Mouse (Mus musculus): ENCODE results near the gene Mmp15. TPM values are rescaled to one million over a fixed set of nuclear protein-coding genes. Genes with fewer than 3 reads are reported as not detected.

Mmp15 gene
- polyA plus RNA-seq, 1 experiment from 2014 or later = 21.4 TPM

DNA sequence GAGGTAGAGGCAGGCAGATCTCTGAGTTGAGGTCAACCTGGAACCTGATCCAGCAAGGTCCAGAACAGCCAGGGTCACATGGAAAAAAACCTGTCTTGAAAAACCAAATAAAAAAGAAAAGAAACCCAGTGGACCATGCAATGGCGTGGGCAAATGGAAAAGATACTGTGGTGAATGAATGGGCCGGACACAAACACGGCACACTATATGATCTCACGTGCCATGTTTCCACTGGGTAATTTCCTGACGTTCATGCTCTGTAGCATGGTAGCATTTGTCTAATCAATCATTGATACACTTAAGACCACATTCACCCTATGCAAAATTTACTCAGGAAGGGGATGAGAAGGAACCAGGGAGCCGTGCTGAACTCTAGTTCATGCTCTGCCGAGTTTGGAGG lies 39.0 kb downstream of the Mmp15 start:
- H3K9me3 ChIP-seq (ENCODE audit: control insufficient read depth, low read length) = no peaks in the 10 kb centered on the region
- no peak overlapping the region for H3K9ac ChIP-seq (ENCODE audit: low read length)
- DNase-seq (ENCODE audit: low spot score) (no peak), ATAC-seq (replicated peaks; ENCODE audit: low FRiP score, low TSS enrichment, low read depth) (no peak)
- H3K27ac ChIP-seq (ENCODE audit: low read depth) = no peak overlapping the region
- WGBS = 83% methylated on average over 7 of the region's 7 CpGs
- H3K36me3 ChIP-seq (ENCODE audit: control insufficient read depth, insufficient read depth, low read length) = no peaks in the 10 kb centered on the region
- H3K4me2 ChIP-seq (ENCODE audit: low read length) = no peak overlapping the region
- no peak overlapping the region for H3K4me3 ChIP-seq (ENCODE audit: low read depth, low read length)
- peaks cover 3% of the 10 kb centered on the region; the same call in 1 of the 2 replicates for H3K4me1 ChIP-seq (replicated peaks; ENCODE audit: control insufficient read depth, insufficient read depth, low read length)
- no peaks in the 10 kb centered on the region for H3K27me3 ChIP-seq (replicated peaks; ENCODE audit: control insufficient read depth, insufficient read depth, low read length)

DNA sequence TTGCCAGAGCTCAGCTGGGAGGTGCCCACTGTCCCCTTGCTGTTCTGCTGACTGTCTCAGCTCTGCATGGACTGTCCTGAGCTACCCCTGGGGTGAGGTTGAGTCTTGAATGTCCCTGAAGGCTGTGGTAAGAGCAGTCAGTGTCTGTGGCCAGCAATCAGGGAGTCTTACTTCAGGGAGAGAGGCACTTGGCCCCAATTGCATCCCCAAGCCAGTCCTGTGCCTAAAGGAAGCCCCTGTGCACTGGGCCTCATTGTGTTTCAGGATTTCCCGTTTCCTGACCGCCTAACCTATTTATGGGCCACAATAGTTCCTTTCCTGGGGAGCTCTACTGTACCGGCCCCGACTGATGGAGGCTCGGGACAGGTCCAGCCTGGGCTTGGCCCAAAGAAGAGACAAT lies 40.5 kb downstream of the Mmp15 start:
- no peak for ATAC-seq (replicated peaks; ENCODE audit: low FRiP score, low TSS enrichment, low read depth)
- Histone ChIP-seq H3K4me3 (ENCODE audit: low read depth, low read length) (no peak overlapping the region), H3K9ac (ENCODE audit: low read length) (no peak overlapping the region), H3K27me3 (replicated peaks; ENCODE audit: control insufficient read depth, insufficient read depth, low read length) (no peaks in the 10 kb centered on the region), H3K4me1 (replicated peaks; ENCODE audit: control insufficient read depth, insufficient read depth, low read length) (peaks cover 6% of the 10 kb centered on the region; the same call in 1 of the 2 replicates), H3K27ac (ENCODE audit: low read depth) (0 out of 2 replicates have a peak overlapping the region, but pooled peaks have one; percentile 33), H3K4me2 (ENCODE audit: low read length) (no peak overlapping the region), H3K9me3 (ENCODE audit: control insufficient read depth, low read length) (no peaks in the 10 kb centered on the region), H3K36me3 (ENCODE audit: control insufficient read depth, insufficient read depth, low read length) (no peaks in the 10 kb centered on the region)
- 68% methylated on average over 5 of the region's 5 CpGs for WGBS
- DNase-seq (ENCODE audit: low spot score) = no peak

DNA sequence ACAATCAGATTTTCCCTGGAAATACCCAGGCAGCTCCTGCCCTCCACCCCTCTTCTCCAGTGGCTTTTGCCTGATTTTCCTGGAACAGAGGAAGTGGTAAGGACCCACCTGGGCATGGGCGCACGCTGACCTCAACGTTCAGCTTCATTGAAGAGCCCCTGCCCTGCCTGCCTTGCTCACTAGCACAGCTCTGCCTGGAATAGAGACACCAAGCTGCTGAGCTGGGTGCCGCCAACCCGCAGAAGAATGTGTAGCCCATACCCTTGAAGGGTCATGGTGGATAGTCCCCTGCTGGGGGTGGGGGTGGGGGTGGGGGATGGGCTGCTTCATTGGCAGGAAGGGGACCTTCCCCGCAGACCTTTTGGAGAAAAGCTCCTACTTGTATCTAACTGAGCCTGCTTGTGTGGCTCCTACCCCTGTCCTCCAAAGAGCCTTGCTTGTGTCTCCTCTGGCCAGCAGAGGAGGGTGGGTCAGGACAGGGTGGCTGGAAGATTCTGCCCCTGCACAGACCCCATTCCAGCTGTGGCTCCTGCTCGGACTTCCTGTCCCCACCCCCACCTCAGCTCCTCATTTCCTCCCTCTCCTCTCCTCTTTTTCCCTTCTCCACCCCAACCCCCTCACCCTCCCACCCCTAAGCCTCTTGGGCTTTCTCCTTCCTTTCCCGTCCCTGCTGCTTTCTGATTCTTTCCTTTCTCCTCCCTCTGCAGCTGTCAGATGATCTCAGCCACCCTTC lies 43.3 kb downstream of the Mmp15 start:
- peak; percentile 26; the same call in 1 of the 2 replicates for ATAC-seq (replicated peaks; ENCODE audit: low FRiP score, low TSS enrichment, low read depth)
- H3K9ac ChIP-seq (ENCODE audit: low read length) = no peak overlapping the region
- H3K27ac ChIP-seq (ENCODE audit: low read depth) = 0 out of 2 replicates have a peak overlapping the region, but pooled peaks have one; percentile 20

DNA sequence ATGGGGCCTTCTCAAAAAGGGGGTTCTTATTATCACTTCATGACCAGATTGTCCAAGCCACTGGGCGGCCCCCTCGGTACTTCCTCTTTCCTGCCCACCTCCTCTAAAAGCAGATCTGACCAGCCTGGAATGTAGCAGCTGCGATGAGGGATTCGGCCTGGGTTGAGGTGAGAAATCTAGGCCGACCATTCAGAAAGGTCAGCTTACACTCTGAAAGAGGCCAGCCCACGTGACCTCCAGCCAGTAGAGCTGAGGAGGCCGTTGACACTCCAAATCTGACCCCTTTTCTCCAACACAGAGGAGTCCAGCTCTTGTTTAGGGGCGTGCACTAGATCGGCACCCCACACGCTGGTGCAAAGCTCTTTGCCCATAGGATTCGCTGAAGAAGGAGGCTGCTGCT lies 44.7 kb downstream of the Mmp15 start:
- H3K27me3 ChIP-seq (replicated peaks; ENCODE audit: control insufficient read depth, insufficient read depth, low read length) = no peaks in the 10 kb centered on the region
- H3K4me1 ChIP-seq (replicated peaks; ENCODE audit: control insufficient read depth, insufficient read depth, low read length) = peaks cover 6% of the 10 kb centered on the region; the same call in 1 of the 2 replicates
- H3K4me2 ChIP-seq (ENCODE audit: low read length) = no peak overlapping the region
- 46% methylated on average over 11 of the region's 11 CpGs for WGBS
- no peak overlapping the region for H3K4me3 ChIP-seq (ENCODE audit: low read depth, low read length)
- ATAC-seq (replicated peaks; ENCODE audit: low FRiP score, low TSS enrichment, low read depth) (no peak), DNase-seq (ENCODE audit: low spot score) (no peak)
- H3K9me3 ChIP-seq (ENCODE audit: control insufficient read depth, low read length) = no peaks in the 10 kb centered on the region
- no peaks in the 10 kb centered on the region for H3K36me3 ChIP-seq (ENCODE audit: control insufficient read depth, insufficient read depth, low read length)
- H3K9ac ChIP-seq (ENCODE audit: low read length) = no peak overlapping the region
- H3K27ac ChIP-seq (ENCODE audit: low read depth) = no peak overlapping the region

More for the DNA sequence above, 43.3 kb downstream of the Mmp15 start:
- no peaks in the 10 kb centered on the region for H3K27me3 ChIP-seq (replicated peaks; ENCODE audit: control insufficient read depth, insufficient read depth, low read length)
- no peaks in the 10 kb centered on the region for H3K36me3 ChIP-seq (ENCODE audit: control insufficient read depth, insufficient read depth, low read length)
- 25% methylated on average over 8 of the region's 8 CpGs for WGBS
- H3K9me3 ChIP-seq (ENCODE audit: control insufficient read depth, low read length) = no peaks in the 10 kb centered on the region
- H3K4me1 ChIP-seq (replicated peaks; ENCODE audit: control insufficient read depth, insufficient read depth, low read length) = peaks cover 6% of the 10 kb centered on the region; the same call in 1 of the 2 replicates
- H3K4me2 ChIP-seq (ENCODE audit: low read length) = no peak overlapping the region
- DNase-seq (ENCODE audit: low spot score) = no peak
- H3K4me3 ChIP-seq (ENCODE audit: low read depth, low read length) = no peak overlapping the region

DNA sequence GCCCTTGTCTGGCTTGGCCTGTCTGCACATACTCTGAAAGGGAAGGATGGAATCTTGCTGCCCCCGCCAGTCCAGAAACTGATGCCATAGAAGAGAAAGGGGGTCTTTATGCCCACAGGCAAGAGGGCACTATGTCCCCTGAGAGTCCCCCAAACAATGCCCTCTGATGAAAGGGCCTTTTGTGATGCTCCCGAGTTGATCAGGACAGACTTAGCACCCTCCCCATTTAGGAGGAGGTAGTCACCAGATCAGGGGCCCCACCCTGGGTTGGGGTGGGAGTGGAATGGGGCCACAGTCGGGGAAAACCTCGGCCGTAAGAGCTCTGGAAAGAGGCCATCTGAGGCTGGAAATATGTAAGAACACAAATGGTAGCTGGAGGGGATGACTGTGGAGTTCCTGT lies 45.1 kb downstream of the Mmp15 start:
- Histone ChIP-seq H3K27ac (ENCODE audit: low read depth) (no peak overlapping the region), H3K9ac (ENCODE audit: low read length) (no peak overlapping the region), H3K9me3 (ENCODE audit: control insufficient read depth, low read length) (no peaks in the 10 kb centered on the region), H3K36me3 (ENCODE audit: control insufficient read depth, insufficient read depth, low read length) (no peaks in the 10 kb centered on the region), H3K4me3 (ENCODE audit: low read depth, low read length) (no peak overlapping the region), H3K27me3 (replicated peaks; ENCODE audit: control insufficient read depth, insufficient read depth, low read length) (no peaks in the 10 kb centered on the region), H3K4me2 (ENCODE audit: low read length) (no peak overlapping the region), H3K4me1 (replicated peaks; ENCODE audit: control insufficient read depth, insufficient read depth, low read length) (peaks cover 6% of the 10 kb centered on the region; the same call in 1 of the 2 replicates)
- ATAC-seq (replicated peaks; ENCODE audit: low FRiP score, low TSS enrichment, low read depth) (no peak), DNase-seq (ENCODE audit: low spot score) (no peak)
- WGBS = 62% methylated on average over 5 of the region's 5 CpGs

DNA sequence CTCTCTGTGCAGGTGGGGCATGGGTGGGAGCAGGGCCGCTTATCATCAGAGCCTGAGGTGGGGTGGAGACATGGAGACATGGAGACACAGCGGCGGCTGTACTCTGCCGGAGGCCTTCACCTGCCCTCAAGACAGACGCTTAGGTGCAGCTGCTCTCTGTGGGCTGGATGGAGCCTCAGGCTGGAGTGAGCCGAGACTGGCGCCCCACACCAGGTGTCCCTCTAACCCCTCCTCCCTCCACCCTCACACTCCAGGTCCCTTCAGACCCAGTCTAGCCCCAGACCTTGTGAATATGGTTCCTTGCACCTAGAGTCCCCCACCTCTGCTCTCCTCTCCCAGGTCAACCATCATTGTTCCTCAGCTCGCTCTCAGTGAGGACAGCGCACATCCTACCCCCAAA lies 47.1 kb downstream of the Mmp15 start:
- Histone ChIP-seq H3K4me1 (replicated peaks; ENCODE audit: control insufficient read depth, insufficient read depth, low read length) (peaks cover 6% of the 10 kb centered on the region; the same call in 1 of the 2 replicates), H3K4me3 (ENCODE audit: low read depth, low read length) (no peak overlapping the region), H3K9me3 (ENCODE audit: control insufficient read depth, low read length) (no peaks in the 10 kb centered on the region), H3K9ac (ENCODE audit: low read length) (no peak overlapping the region), H3K27me3 (replicated peaks; ENCODE audit: control insufficient read depth, insufficient read depth, low read length) (no peaks in the 10 kb centered on the region), H3K36me3 (ENCODE audit: control insufficient read depth, insufficient read depth, low read length) (no peaks in the 10 kb centered on the region), H3K27ac (ENCODE audit: low read depth) (no peak overlapping the region), H3K4me2 (ENCODE audit: low read length) (no peak overlapping the region)
- 80% methylated on average over 9 of the region's 9 CpGs for WGBS
- no peak for DNase-seq (ENCODE audit: low spot score)
- ATAC-seq (replicated peaks; ENCODE audit: low FRiP score, low TSS enrichment, low read depth) = no peak; the same call in 1 of the 2 replicates

DNA sequence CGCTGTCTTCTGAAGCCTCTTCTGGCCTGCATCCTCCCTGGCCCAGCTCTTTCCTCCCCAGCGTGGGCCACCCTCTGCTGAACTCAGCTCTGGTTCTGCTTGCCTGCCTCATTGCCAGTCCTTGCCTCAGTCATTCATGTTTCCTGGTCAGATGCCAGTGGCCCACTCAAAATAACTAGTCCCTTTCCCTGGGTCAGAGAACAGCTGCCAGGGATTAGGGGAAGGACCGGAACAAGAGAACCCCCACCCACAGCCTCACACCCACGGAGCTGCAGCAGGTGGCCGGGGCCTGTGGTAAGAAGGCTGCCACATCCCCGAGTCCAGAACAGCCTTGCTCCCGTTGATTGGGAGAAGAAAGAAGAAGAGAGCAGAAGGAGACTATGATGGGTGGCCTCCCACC lies 49.0 kb downstream of the Mmp15 start:
- Histone ChIP-seq H3K4me3 (ENCODE audit: low read depth, low read length) (no peak overlapping the region), H3K27ac (ENCODE audit: low read depth) (no peak overlapping the region), H3K4me2 (ENCODE audit: low read length) (no peak overlapping the region), H3K27me3 (replicated peaks; ENCODE audit: control insufficient read depth, insufficient read depth, low read length) (no peaks in the 10 kb centered on the region), H3K9me3 (ENCODE audit: control insufficient read depth, low read length) (no peaks in the 10 kb centered on the region), H3K9ac (ENCODE audit: low read length) (no peak overlapping the region), H3K36me3 (ENCODE audit: control insufficient read depth, insufficient read depth, low read length) (no peaks in the 10 kb centered on the region), H3K4me1 (replicated peaks; ENCODE audit: control insufficient read depth, insufficient read depth, low read length) (peaks cover 3% of the 10 kb centered on the region; the same call in 1 of the 2 replicates)
- 78% methylated on average over 7 of the region's 7 CpGs for WGBS
- no peak for DNase-seq (ENCODE audit: low spot score)
- ATAC-seq (replicated peaks; ENCODE audit: low FRiP score, low TSS enrichment, low read depth) = no peak

DNA sequence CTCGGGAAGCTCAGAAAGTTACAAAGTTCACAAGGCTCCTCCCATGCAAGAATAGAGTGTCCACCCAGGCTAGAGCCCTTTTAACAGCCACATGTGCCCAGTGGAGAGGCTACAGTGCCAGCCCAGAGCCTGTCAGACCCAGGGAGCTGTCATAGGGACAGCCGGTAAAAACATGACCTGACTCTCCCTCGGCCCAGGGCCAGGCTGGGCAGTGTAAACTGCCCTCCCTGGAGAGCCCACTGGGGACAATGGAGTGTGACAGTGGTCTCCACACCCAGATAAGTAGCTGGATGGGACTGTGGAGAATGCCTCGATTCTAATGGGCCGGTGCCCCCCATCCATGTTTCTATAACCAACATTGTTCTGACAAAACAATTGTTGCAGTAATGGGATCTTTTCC lies 57.5 kb downstream of the Mmp15 start:
- H3K9me3 ChIP-seq (ENCODE audit: control insufficient read depth, low read length) = no peaks in the 10 kb centered on the region
- no peak for ATAC-seq (replicated peaks; ENCODE audit: low FRiP score, low TSS enrichment, low read depth)
- DNase-seq (ENCODE audit: low spot score) = no peak
- H3K4me3 ChIP-seq (ENCODE audit: low read depth, low read length) = no peak overlapping the region
- H3K36me3 ChIP-seq (ENCODE audit: control insufficient read depth, insufficient read depth, low read length) = no peaks in the 10 kb centered on the region
- no peak overlapping the region for H3K27ac ChIP-seq (ENCODE audit: low read depth)
- H3K9ac ChIP-seq (ENCODE audit: low read length) = no peak overlapping the region
- 0 out of 2 replicates have a peak, but pooled peaks cover 8% of the 10 kb centered on the region for H3K4me1 ChIP-seq (replicated peaks; ENCODE audit: control insufficient read depth, insufficient read depth, low read length)
- WGBS = 73% methylated on average over 5 of the region's 5 CpGs
- H3K4me2 ChIP-seq (ENCODE audit: low read length) = no peak overlapping the region
- no peaks in the 10 kb centered on the region for H3K27me3 ChIP-seq (replicated peaks; ENCODE audit: control insufficient read depth, insufficient read depth, low read length)
